Mouse (Mus musculus) MEL (cell line): ENCODE results near the gene 2410004B18Rik. TPM values are rescaled to one million over a fixed set of nuclear protein-coding genes. Genes with fewer than 3 reads are reported as not detected.

Experiments
- DNase-seq: peaks from one replicate; pipeline ENCODE4 v3.0.0; 2011; ENCODE audit warnings: low read depth, low spot score
- H3K27ac ChIP-seq: 2 replicates; pipeline ENCODE4 v1.5.1; 2012; ENCODE audit warnings: low read depth, mild to moderate bottlenecking, control low read depth, low read length, moderate library complexity; ENCODE audit not compliant: control insufficient read depth
- H3K27me3 ChIP-seq, 2 experiments: fragments of 150-350 bp in 1 of 2; sonication (generic) in 1 of 2; 2 replicates each; pipeline ENCODE4 v1.6.1; 2012; ENCODE audit warnings: low read length in 2 of 2, mild to moderate bottlenecking in 2 of 2, improper control_type of control experiment in 1 of 2, moderate library complexity in 1 of 2; ENCODE audit not compliant: insufficient read depth in 2 of 2, control insufficient read depth in 1 of 2
- H3K36me3 ChIP-seq, 2 experiments: 2 replicates each; pipeline ENCODE4 v1.6.1; 2012 to 2014; ENCODE audit warnings: low read length in 2 of 2, improper control_type of control experiment in 1 of 2, inconsistent platforms in 1 of 2, mild to moderate bottlenecking in 1 of 2; ENCODE audit not compliant: insufficient read depth in 2 of 2, control insufficient read depth in 1 of 2
- H3K4me1 ChIP-seq, 2 experiments: fragments of 150-350 bp in 1 of 2; sonication (generic) in 1 of 2; 2 replicates each; pipeline ENCODE4 v1.6.1; 2012; ENCODE audit warnings: low read length in 2 of 2, improper control_type of control experiment in 1 of 2, mild to moderate bottlenecking in 1 of 2; ENCODE audit not compliant: insufficient read depth in 2 of 2, control insufficient read depth in 1 of 2
- H3K4me3 ChIP-seq, 2 experiments: fragments of 150-350 bp in 1 of 2; sonication (generic) in 1 of 2; 2 replicates each; pipeline ENCODE4 v1.5.1; 2012; ENCODE audit warnings: low read depth in 2 of 2, low read length in 2 of 2, mild to moderate bottlenecking in 2 of 2, moderate library complexity in 2 of 2, control low read depth in 1 of 2, improper control_type of control experiment in 1 of 2; ENCODE audit not compliant: control insufficient read depth in 1 of 2, insufficient read depth in 1 of 2
- H3K79me2 ChIP-seq: 2 replicates; pipeline ENCODE4 v1.6.1; 2012; ENCODE audit warnings: mild to moderate bottlenecking, low read length, moderate library complexity; ENCODE audit not compliant: control insufficient read depth, poor library complexity, insufficient read depth
- H3K9ac ChIP-seq: 2 replicates; pipeline ENCODE4 v1.6.1; 2012; ENCODE audit warnings: low read depth, mild to moderate bottlenecking, control low read depth, low read length, moderate library complexity; ENCODE audit not compliant: control insufficient read depth, poor library complexity, severe bottlenecking
- H3K9me3 ChIP-seq: fragments of 150-350 bp; sonication (generic); replicated peaks from 2 replicates; pipeline ENCODE4 v1.6.1; 2012; ENCODE audit warnings: mild to moderate bottlenecking, low read length, improper control_type of control experiment, moderate library complexity; ENCODE audit not compliant: insufficient read depth
- BHLHE40 ChIP-seq: IDR thresholded peaks from 2 replicates; pipeline ENCODE4 v1.6.1; 2012; ENCODE audit warnings: low read depth, mild to moderate bottlenecking, inconsistent platforms, low read length, improper control_type of control experiment, borderline replicate concordance
- CTCF ChIP-seq, 3 experiments: IDR thresholded peaks in 2 of 3; conservative IDR thresholded peaks in 1 of 3; 2 replicates each; pipeline ENCODE4 v1.5.1; 2011 to 2012; ENCODE audit warnings: low read length in 3 of 3, low read depth in 2 of 3, mild to moderate bottlenecking in 2 of 3, improper control_type of control experiment in 1 of 3, inconsistent platforms in 1 of 3, mixed read lengths in 1 of 3, moderate library complexity in 1 of 3; ENCODE audit not compliant: control insufficient read depth in 1 of 3, insufficient read depth in 1 of 3, poor library complexity in 1 of 3, severe bottlenecking in 1 of 3
- E2F4 ChIP-seq: IDR thresholded peaks from 2 replicates; pipeline ENCODE4 v1.6.1; 2011; ENCODE audit warnings: low read depth, low read length, improper control_type of control experiment, borderline replicate concordance
- ETS1 ChIP-seq: IDR thresholded peaks from 2 replicates; pipeline ENCODE4 v1.6.1; 2012; ENCODE audit warnings: low read depth, mild to moderate bottlenecking, inconsistent platforms, low read length, improper control_type of control experiment, moderate library complexity
- GABPA ChIP-seq: IDR thresholded peaks from 2 replicates; pipeline ENCODE4 v1.6.1; 2012; ENCODE audit warnings: low read depth, mild to moderate bottlenecking, inconsistent platforms, low read length, improper control_type of control experiment, moderate library complexity
- GATA1 ChIP-seq: IDR thresholded peaks from 2 replicates; pipeline ENCODE4 v1.6.1; 2011; ENCODE audit warnings: low read depth, low read length, improper control_type of control experiment
- HCFC1 ChIP-seq: IDR thresholded peaks from 2 replicates; pipeline ENCODE4 v1.6.1; 2012; ENCODE audit warnings: low read depth, mild to moderate bottlenecking, inconsistent platforms, low read length, improper control_type of control experiment, moderate library complexity
- KAT2A ChIP-seq: conservative IDR thresholded peaks from 2 replicates; pipeline ENCODE4 v1.6.1; 2012; ENCODE audit warnings: low read depth, low read length, improper control_type of control experiment, inconsistent platforms
- MAZ ChIP-seq: IDR thresholded peaks from 2 replicates; pipeline ENCODE4 v1.6.1; 2012; ENCODE audit warnings: low read depth, mild to moderate bottlenecking, inconsistent platforms, low read length, improper control_type of control experiment
- MEF2A ChIP-seq: IDR thresholded peaks from 2 replicates; pipeline ENCODE4 v1.6.1; 2014; ENCODE audit warnings: low read depth, mild to moderate bottlenecking, inconsistent platforms, low read length, improper control_type of control experiment; ENCODE audit not compliant: poor library complexity, insufficient replicate concordance, severe bottlenecking; ENCODE audit errors: extremely low read depth
- MYB ChIP-seq: IDR thresholded peaks from 2 replicates; pipeline ENCODE4 v1.6.1; 2011; ENCODE audit warnings: mild to moderate bottlenecking, low read depth, low read length, improper control_type of control experiment
- NELFE ChIP-seq: IDR thresholded peaks from 2 replicates; pipeline ENCODE4 v1.6.1; 2011; ENCODE audit warnings: low read depth, low read length, improper control_type of control experiment
- NRF1 ChIP-seq: IDR thresholded peaks from 2 replicates; pipeline ENCODE4 v1.6.1; 2014; ENCODE audit warnings: low read depth, mild to moderate bottlenecking, inconsistent platforms, low read length, improper control_type of control experiment, moderate library complexity; ENCODE audit not compliant: poor library complexity, insufficient read depth, severe bottlenecking
- SIN3A ChIP-seq: IDR thresholded peaks from 2 replicates; pipeline ENCODE4 v1.6.1; 2012; ENCODE audit warnings: low read length, improper control_type of control experiment, inconsistent platforms
- TAL1 ChIP-seq: IDR thresholded peaks from 2 replicates; pipeline ENCODE4 v1.6.1; 2012; ENCODE audit warnings: mild to moderate bottlenecking, inconsistent platforms, low read length, moderate library complexity, mixed read lengths
- TBP ChIP-seq: IDR thresholded peaks from 2 replicates; pipeline ENCODE4 v1.8.0; 2011; ENCODE audit warnings: low read depth, low read length, improper control_type of control experiment
- USF2 ChIP-seq, 2 experiments: IDR thresholded peaks; 2 replicates each; pipeline ENCODE4 v1.6.1; 2011 to 2012; ENCODE audit warnings: improper control_type of control experiment in 2 of 2, low read length in 2 of 2, borderline replicate concordance in 1 of 2, inconsistent platforms in 1 of 2, low read depth in 1 of 2, mild to moderate bottlenecking in 1 of 2; ENCODE audit not compliant: insufficient read depth in 1 of 2
- polyA plus RNA-seq, 2 experiments: library from polyadenylated mRNA; stranded (reverse) in 1 of 2; unstranded in 1 of 2; fragments of >175 nt in 1 of 2; fragments of >200 nt in 1 of 2; gene quantifications; 2 replicates each; pipeline versions ENCODE4 v1.2.1 to v1.2.4; 2012; ENCODE audit warnings: low replicate concordance in 2 of 2, low read depth in 1 of 2; ENCODE audit not compliant: insufficient read length in 2 of 2, insufficient read depth in 1 of 2, missing spikeins in 1 of 2
- total RNA-seq: library from RNA; depleted of rRNA; stranded (reverse); fragments of 300-350 nt; gene quantifications from 2 replicates; pipeline ENCODE4 v1.2.3, GENCODE M21; 2012

Gene 2410004B18Rik
- total and polyA plus RNA-seq, 3 experiments: 32.3 to 42.3 TPM; not detected in 1

GRCm38 (mm10) chr3:145924649-145925337 is 13.0 kb upstream of the 2410004B18Rik start (continued):
- TF ChIP-seq SIN3A: peak; percentile 35
- TF ChIP-seq HCFC1: no peak
- TF ChIP-seq NELFE: no peak

- Histone ChIP-seq H3K27ac (peak overlapping the region; percentile 18; the same call in 1 of the 2 replicates), H3K9ac (peak overlapping the region; percentile 50), H3K79me2 (peaks cover 29% of the 10 kb centered on the region), H3K4me3 (peak overlapping the region; percentile 91 to 98), H3K9me3 (no peaks in the 10 kb centered on the region), H3K27me3 (no peaks in the 10 kb centered on the region), H3K36me3 (peaks cover 4 to 21% of the 10 kb centered on the region in 2 experiments; a peak in 3 of 4 replicates), H3K4me1 (peaks cover 0 to 6% of the 10 kb centered on the region in 2 experiments; a peak in 2 of 4 replicates)
- TF ChIP-seq MEF2A (no peak), GABPA (no peak), TAL1 (no peak), NRF1 (no peak), ETS1 (no peak), CTCF (IDR thresholded peaks at IDR 0.05 in 2 of 3, conservative IDR thresholded peaks at IDR 0.05 in 1 of 3; ENCODE audit: control insufficient read depth in 1 of 3, insufficient read depth in 1 of 3, low read depth in 2 of 3, low read length in 3 of 3, poor library complexity in 1 of 3, severe bottlenecking in 1 of 3) (no peak), MAZ (no peak)
- DNase-seq: no peak
These were observed 12.3 kb upstream of the 2410004B18Rik start for GRCm38 (mm10) chr3:145925506-145925905.

- H3K27ac ChIP-seq: no peak overlapping the region
- TF ChIP-seq E2F4 (no peak), GATA1 (no peak), KAT2A (no peak), TBP (no peak), BHLHE40 (no peak), HCFC1 (no peak), NRF1 (no peak), MYB (no peak), USF2 (IDR thresholded peaks at IDR 0.05; ENCODE audit: borderline replicate concordance in 1 of 2, insufficient read depth in 1 of 2, low read depth in 1 of 2, low read length in 2 of 2) (no peak)
- peaks cover 8 to 15% of the 10 kb centered on the region in 2 experiments for H3K36me3 ChIP-seq
- H3K9ac ChIP-seq: no peak overlapping the region
- no peaks in the 10 kb centered on the region for H3K27me3 ChIP-seq
- DNase-seq: no peak
- H3K4me1 ChIP-seq: peaks cover 0 to 6% of the 10 kb centered on the region in 2 experiments; a peak in 2 of 4 replicates
- H3K79me2 ChIP-seq: peaks cover 23% of the 10 kb centered on the region
- no peaks in the 10 kb centered on the region for H3K9me3 ChIP-seq
- no peak overlapping the region for H3K4me3 ChIP-seq
These were observed 8.1 kb upstream of the 2410004B18Rik start for GRCm38 (mm10) chr3:145929525-145930400.
